Mouse (Mus musculus) cerebellum, adult 11-12 months (tissue): ENCODE results near the gene Mtx2.

ENCODE experiments used
- DNase-seq: peaks from one replicate; pipeline ENCODE4 v3.0.0; 2022

Gene Mtx2

DNA sequence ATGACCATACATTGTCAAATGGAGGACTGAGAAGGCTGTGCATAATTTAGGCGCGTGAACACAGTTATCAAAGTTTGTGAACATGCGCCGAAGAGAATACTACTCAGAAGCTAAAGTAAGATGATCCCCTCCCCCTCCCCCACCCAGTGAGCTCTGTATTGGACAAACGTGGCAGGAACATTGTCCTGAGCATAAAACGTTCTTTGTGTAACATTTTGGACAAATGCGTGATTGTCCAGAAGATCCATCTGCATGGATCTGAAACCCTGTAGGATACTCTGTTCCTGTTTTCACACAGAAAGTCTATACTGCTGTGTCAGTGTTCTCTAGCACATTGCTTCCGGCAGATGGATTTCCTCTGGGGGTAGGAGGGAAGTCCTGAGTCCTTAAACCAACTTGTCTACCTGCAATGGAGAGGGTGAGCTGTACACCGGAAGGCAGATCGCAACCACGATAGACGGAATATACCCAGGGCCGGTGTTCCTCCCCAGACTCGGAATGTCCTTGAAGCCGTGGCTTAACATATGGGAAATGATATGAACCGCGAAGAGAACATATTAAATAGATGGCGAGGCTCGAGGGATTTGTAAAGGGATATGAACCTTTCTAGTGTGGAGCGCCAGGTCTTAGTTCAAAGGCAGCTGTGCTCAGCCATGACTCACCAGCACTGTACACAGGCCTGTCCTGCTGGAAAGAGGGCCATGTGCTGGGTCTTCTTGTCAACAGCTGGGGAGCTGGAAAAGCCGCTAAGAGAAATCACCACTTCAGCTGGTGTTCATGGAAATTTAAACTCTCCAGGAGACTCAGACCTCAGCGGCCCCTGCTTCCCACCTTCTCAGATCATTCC lies 100.6 kb downstream of the Mtx2 start:
- no peak for DNase-seq
